Mouse (Mus musculus): ENCODE measurements around the gene Arih2. TPM values are rescaled to one million over a fixed set of nuclear protein-coding genes. Genes with fewer than 3 reads are reported as not detected.
"Not testable (repeated sequence)": the region's sequence is repeated elsewhere in the genome, so short reads cannot be mapped to it uniquely, and the experiment has no call there.

Gene Arih2
- polyA plus RNA-seq, 1 experiment from 2014 or later = 44.9 TPM

- DNase-seq (no peak), ATAC-seq (ENCODE audit: insufficient read depth) (no peak)
- no peak overlapping the region for H3K4me3 ChIP-seq (ENCODE audit: low read depth, low read length)
- H3K9ac ChIP-seq = no peak overlapping the region
- H3K9me3 ChIP-seq (ENCODE audit: low read depth, low read length) = no peaks in the 10 kb centered on the region
- H3K36me3 ChIP-seq (ENCODE audit: insufficient read depth) = peaks cover 20% of the 10 kb centered on the region
- WGBS = 70% methylated on average over 5 of the region's 5 CpGs
- no peaks in the 10 kb centered on the region for H3K4me1 ChIP-seq (ENCODE audit: insufficient read depth)
- TF ChIP-seq CTCF (IDR thresholded peaks at IDR 0.05; ENCODE audit: low read depth) = no peak
- no peak overlapping the region for H3K27ac ChIP-seq (ENCODE audit: low read depth)
- no peak overlapping the region for H3K4me2 ChIP-seq
- H3K27me3 ChIP-seq (ENCODE audit: insufficient read depth, low read length) = no peaks in the 10 kb centered on the region
Observed at GRCm38 (mm10) chr9:108631631-108632256, 17.4 kb downstream of the Arih2 start.

GRCm38 (mm10) chr9:108630683-108631082 is 18.5 kb downstream of the Arih2 start:
- Histone ChIP-seq H3K27ac (ENCODE audit: low read depth) (no peak overlapping the region), H3K4me3 (ENCODE audit: low read depth, low read length) (no peak overlapping the region), H3K9ac (no peak overlapping the region), H3K36me3 (ENCODE audit: insufficient read depth) (peaks cover 16% of the 10 kb centered on the region), H3K9me3 (ENCODE audit: low read depth, low read length) (no peaks in the 10 kb centered on the region), H3K27me3 (ENCODE audit: insufficient read depth, low read length) (no peaks in the 10 kb centered on the region), H3K4me2 (no peak overlapping the region), H3K4me1 (ENCODE audit: insufficient read depth) (no peaks in the 10 kb centered on the region)
- 73% methylated on average over 1 of the region's 1 CpGs for WGBS
- ATAC-seq (ENCODE audit: insufficient read depth) (no peak), DNase-seq (no peak)
- no peak for TF ChIP-seq CTCF (IDR thresholded peaks at IDR 0.05; ENCODE audit: low read depth)

GRCm38 (mm10) chr9:108628141-108628540 is 21.0 kb downstream of the Arih2 start:
- DNase-seq (no peak), ATAC-seq (ENCODE audit: insufficient read depth) (no peak)
- Histone ChIP-seq H3K27me3 (ENCODE audit: insufficient read depth, low read length) (no peaks in the 10 kb centered on the region), H3K4me1 (ENCODE audit: insufficient read depth) (no peaks in the 10 kb centered on the region), H3K27ac (ENCODE audit: low read depth) (no peak overlapping the region), H3K36me3 (ENCODE audit: insufficient read depth) (peaks cover 15% of the 10 kb centered on the region; the same call in 1 of the 2 replicates), H3K4me2 (no peak overlapping the region), H3K4me3 (ENCODE audit: low read depth, low read length) (no peak overlapping the region), H3K9ac (no peak overlapping the region), H3K9me3 (ENCODE audit: low read depth, low read length) (no peaks in the 10 kb centered on the region)
- no peak for TF ChIP-seq CTCF (IDR thresholded peaks at IDR 0.05; ENCODE audit: low read depth)
- WGBS = 75% methylated on average over 4 of the region's 4 CpGs

GRCm38 (mm10) chr9:108626498-108626897 is 22.7 kb downstream of the Arih2 start:
- peaks cover 15% of the 10 kb centered on the region; the same call in 1 of the 2 replicates for H3K36me3 ChIP-seq (ENCODE audit: insufficient read depth)
- H3K27me3 ChIP-seq (ENCODE audit: insufficient read depth, low read length) = no peaks in the 10 kb centered on the region
- DNase-seq (peak; percentile 64), ATAC-seq (ENCODE audit: insufficient read depth) (peak; percentile 70; the same call in 1 of the 2 replicates)
- H3K9me3 ChIP-seq (ENCODE audit: low read depth, low read length) = no peaks in the 10 kb centered on the region
- no peak overlapping the region for H3K9ac ChIP-seq
- no peak overlapping the region for H3K4me3 ChIP-seq (ENCODE audit: low read depth, low read length)
- no peak for TF ChIP-seq CTCF (IDR thresholded peaks at IDR 0.05; ENCODE audit: low read depth)
- H3K27ac ChIP-seq (ENCODE audit: low read depth) = peak overlapping the region; percentile 20; the same call in 1 of the 2 replicates
- 36% methylated on average over 2 of the region's 2 CpGs for WGBS
- H3K4me1 ChIP-seq (ENCODE audit: insufficient read depth) = no peaks in the 10 kb centered on the region
- H3K4me2 ChIP-seq = no peak overlapping the region

GRCm38 (mm10) chr9:108617301-108617700 is 31.9 kb downstream of the Arih2 start:
- ATAC-seq (ENCODE audit: insufficient read depth) (no peak), DNase-seq (no peak)
- Histone ChIP-seq H3K9me3 (ENCODE audit: low read depth, low read length) (no peaks in the 10 kb centered on the region), H3K27ac (ENCODE audit: low read depth) (no peak overlapping the region), H3K27me3 (ENCODE audit: insufficient read depth, low read length) (no peaks in the 10 kb centered on the region), H3K4me3 (ENCODE audit: low read depth, low read length) (no peak overlapping the region), H3K4me2 (no peak overlapping the region), H3K9ac (no peak overlapping the region), H3K36me3 (ENCODE audit: insufficient read depth) (peaks cover 78% of the 10 kb centered on the region), H3K4me1 (ENCODE audit: insufficient read depth) (no peaks in the 10 kb centered on the region)
- no peak for TF ChIP-seq CTCF (IDR thresholded peaks at IDR 0.05; ENCODE audit: low read depth)
- 100% methylated on average over 1 of the region's 1 CpGs for WGBS

- TF ChIP-seq CTCF (IDR thresholded peaks at IDR 0.05; ENCODE audit: low read depth) = no peak
- no peak overlapping the region for H3K9ac ChIP-seq
- ATAC-seq (ENCODE audit: insufficient read depth) (no peak), DNase-seq (no peak)
- peaks cover 94% of the 10 kb centered on the region for H3K36me3 ChIP-seq (ENCODE audit: insufficient read depth)
- H3K9me3 ChIP-seq (ENCODE audit: low read depth, low read length) = no peaks in the 10 kb centered on the region
- H3K27me3 ChIP-seq (ENCODE audit: insufficient read depth, low read length) = no peaks in the 10 kb centered on the region
- WGBS = 95% methylated on average over 10 of the region's 10 CpGs
- H3K27ac ChIP-seq (ENCODE audit: low read depth) = no peak overlapping the region
- no peak overlapping the region for H3K4me2 ChIP-seq
- no peaks in the 10 kb centered on the region for H3K4me1 ChIP-seq (ENCODE audit: insufficient read depth)
- H3K4me3 ChIP-seq (ENCODE audit: low read depth, low read length) = no peak overlapping the region
Observed at GRCm38 (mm10) chr9:108611488-108611887, 37.7 kb downstream of the Arih2 start.

- no peaks in the 10 kb centered on the region for H3K27me3 ChIP-seq (ENCODE audit: insufficient read depth, low read length)
- WGBS = 80% methylated on average over 4 of the region's 4 CpGs
- H3K4me1 ChIP-seq (ENCODE audit: insufficient read depth) = no peaks in the 10 kb centered on the region
- no peak overlapping the region for H3K27ac ChIP-seq (ENCODE audit: low read depth)
- TF ChIP-seq CTCF (IDR thresholded peaks at IDR 0.05; ENCODE audit: low read depth) = no peak
- no peak for DNase-seq
- H3K4me2 ChIP-seq = no peak overlapping the region
- peaks cover 97% of the 10 kb centered on the region for H3K36me3 ChIP-seq (ENCODE audit: insufficient read depth)
- no peaks in the 10 kb centered on the region for H3K9me3 ChIP-seq (ENCODE audit: low read depth, low read length)
- no peak for ATAC-seq (ENCODE audit: insufficient read depth)
- H3K4me3 ChIP-seq (ENCODE audit: low read depth, low read length) = no peak overlapping the region
- H3K9ac ChIP-seq = no peak overlapping the region
Observed at GRCm38 (mm10) chr9:108608889-108609288, 40.3 kb downstream of the Arih2 start.

- not testable (repeated sequence) for H3K27me3 ChIP-seq (ENCODE audit: insufficient read depth, low read length)
Observed at GRCm38 (mm10) chr9:108607929-108608328, 41.3 kb downstream of the Arih2 start.

More at GRCm38 (mm10) chr9:108607929-108608328, 41.3 kb downstream of the Arih2 start:
- 82% methylated on average over 5 of the region's 5 CpGs for WGBS
- not testable (repeated sequence) for H3K27ac ChIP-seq (ENCODE audit: low read depth); H3K4me2 ChIP-seq; H3K9me3 ChIP-seq (ENCODE audit: low read depth, low read length); ATAC-seq (ENCODE audit: insufficient read depth); H3K9ac ChIP-seq; H3K4me3 ChIP-seq (ENCODE audit: low read depth, low read length); H3K4me1 ChIP-seq (ENCODE audit: insufficient read depth); DNase-seq
- H3K36me3 ChIP-seq (ENCODE audit: insufficient read depth) = peaks cover 97% of the 10 kb centered on the region
